Mouse (Mus musculus) frontal cortex, postnatal 10 days (tissue): ENCODE data around the gene Rrnad1.
A peak's percentile ranks its signal among the peaks of the same experiment; 100 is the strongest.

ENCODE experiments used
- DNase-seq, 2 experiments: peaks; one replicate each; pipeline ENCODE4 v3.0.0; 2022; ENCODE audit warnings: low spot score in 2 of 2, mixed read lengths in 1 of 2

Rrnad1 gene

GRCm38 (mm10) chr3:87930078-87930795 is at the start of gene Rrnad1, which contains the start of gene Isg20l2:
Rrnad1 (minus strand) TSS chr3:87930717.
Isg20l2 (plus strand) TSS chr3:87930314.
- peak; percentile 94 to 98 for DNase-seq

GRCm38 (mm10) chr3:87980085-87980484 is 49.6 kb upstream of the Rrnad1 start:
- no peak for DNase-seq

GRCm38 (mm10) chr3:87979493-87979892 is 49.0 kb upstream of the Rrnad1 start:
- DNase-seq: no peak

GRCm38 (mm10) chr3:87974381-87974987 is 44.0 kb upstream of the Rrnad1 start:
- DNase-seq: no peak

- no peak for DNase-seq
These were observed 43.3 kb upstream of the Rrnad1 start for GRCm38 (mm10) chr3:87973593-87974380.

- DNase-seq: no peak
These were observed 42.3 kb upstream of the Rrnad1 start for GRCm38 (mm10) chr3:87972776-87973175.

- no peak for DNase-seq
These were observed 41.7 kb upstream of the Rrnad1 start for GRCm38 (mm10) chr3:87972203-87972664.

- DNase-seq: no peak
These were observed 41.1 kb upstream of the Rrnad1 start for GRCm38 (mm10) chr3:87971489-87972202.

- peak in 1 of 2 experiments; percentile 41 for DNase-seq
These were observed 40.5 kb upstream of the Rrnad1 start, which contains the start of gene Nes for GRCm38 (mm10) chr3:87970939-87971488. Nes (plus strand) TSS chr3:87971078.

- DNase-seq: peak in 1 of 2 experiments; percentile 41
These were observed 39.8 kb upstream of the Rrnad1 start for GRCm38 (mm10) chr3:87970184-87970938.

GRCm38 (mm10) chr3:87960586-87961191 is 30.2 kb upstream of the Rrnad1 start:
- DNase-seq: peak; percentile 77 to 83

- no peak for DNase-seq
These were observed 29.7 kb upstream of the Rrnad1 start for GRCm38 (mm10) chr3:87960191-87960585.

GRCm38 (mm10) chr3:87959371-87959770 is 28.9 kb upstream of the Rrnad1 start:
- DNase-seq: no peak

- no peak for DNase-seq
These were observed 28.4 kb upstream of the Rrnad1 start for GRCm38 (mm10) chr3:87958967-87959366.

- DNase-seq: no peak
These were observed 28.0 kb upstream of the Rrnad1 start for GRCm38 (mm10) chr3:87958476-87958875.

- no peak for DNase-seq
These were observed 27.5 kb upstream of the Rrnad1 start for GRCm38 (mm10) chr3:87958056-87958455.

- no peak for DNase-seq
These were observed 21.9 kb upstream of the Rrnad1 start for GRCm38 (mm10) chr3:87952440-87952839.

GRCm38 (mm10) chr3:87951946-87952345 is 21.4 kb upstream of the Rrnad1 start:
- DNase-seq: no peak

GRCm38 (mm10) chr3:87949955-87950515 is 19.5 kb upstream of the Rrnad1 start:
- DNase-seq: no peak
